Mouse (Mus musculus): ENCODE data around the gene Cdhr3.

DNA sequence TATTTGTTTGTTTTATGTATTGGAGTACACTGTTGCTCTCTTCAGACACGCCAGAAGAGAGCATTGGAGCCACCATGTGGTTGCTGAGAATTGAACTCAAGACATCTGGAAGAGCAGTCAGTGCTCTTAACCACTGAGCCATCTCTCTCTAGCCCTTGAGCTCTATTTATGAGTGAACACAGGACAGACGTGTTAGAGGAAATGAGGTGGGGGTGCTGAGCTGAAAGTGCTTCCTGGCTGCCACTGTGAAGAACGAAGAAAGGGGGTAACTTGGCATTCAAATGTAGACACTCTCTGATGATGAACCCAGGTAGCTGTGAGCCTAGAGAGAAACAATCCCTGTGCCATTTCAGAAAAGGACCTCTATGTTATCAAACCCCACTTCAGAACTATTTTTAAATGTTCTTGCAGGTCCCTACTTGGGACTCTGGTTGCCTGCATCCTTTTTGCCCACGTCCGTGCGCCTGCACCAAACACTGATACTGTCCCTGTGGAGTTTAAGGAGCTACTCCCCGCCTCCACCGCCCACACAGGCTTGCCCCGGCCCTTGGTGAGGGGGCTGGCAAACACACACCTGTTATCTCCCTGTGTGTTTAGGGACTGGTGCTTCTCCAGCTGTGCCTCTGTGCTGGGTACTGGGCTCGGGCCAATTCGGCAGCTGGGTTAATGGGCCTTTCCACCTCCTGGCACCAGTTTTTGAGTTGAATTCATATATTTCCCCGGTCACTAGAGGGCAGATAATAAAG, 58.2 kb downstream of the Cdhr3 start:
- TF ChIP-seq CTCF (conservative IDR thresholded peaks at IDR 0.05; ENCODE audit: low read length) (no peak), POU5F1 (IDR thresholded peaks at IDR 0.05; ENCODE audit: borderline replicate concordance, low read length) (no peak), NANOG (IDR thresholded peaks at IDR 0.05; ENCODE audit: borderline replicate concordance, low read length) (no peak)
